Mouse (Mus musculus) lung, adult 18-20 months (tissue): ENCODE measurements at regions not wholly inside any gene's neighbourhood (a gene's known extent, or its start where the extent isn't known, plus 50 kb on each side); places are given as distances from the start of the nearest gene placed in this dataset.
A peak's percentile ranks its signal among the peaks of the same experiment; 100 is the strongest.

Experiments used
- DNase-seq, 2 experiments: peaks; one replicate each; pipeline ENCODE4 v3.0.0; 2022; ENCODE audit warnings: mixed read lengths in 2 of 2

- DNase-seq: no peak
Observed at GRCm38 (mm10) chr7:136383296-136383695, 511.1 kb upstream of the Mgmt start.

- DNase-seq: no peak
Observed at GRCm38 (mm10) chr7:136387736-136388135, 506.7 kb upstream of the Mgmt start.

GRCm38 (mm10) chr7:136390066-136390465, 504.3 kb upstream of the Mgmt start:
- no peak for DNase-seq

GRCm38 (mm10) chr7:136393454-136393853, 501.0 kb upstream of the Mgmt start:
- DNase-seq: no peak

- DNase-seq: no peak
Observed at GRCm38 (mm10) chr7:136395838-136396237, 498.6 kb upstream of the Mgmt start.

- no peak for DNase-seq
Observed at GRCm38 (mm10) chr7:136397101-136397500, 497.3 kb upstream of the Mgmt start.

- no peak for DNase-seq
Observed at GRCm38 (mm10) chr7:136402688-136403597, 491.5 kb upstream of the Mgmt start.

- DNase-seq: no peak
Observed at GRCm38 (mm10) chr7:136405391-136405790, 489.0 kb upstream of the Mgmt start.

GRCm38 (mm10) chr7:136406258-136407100, 487.9 kb upstream of the Mgmt start:
- DNase-seq: peak; percentile 16 to 17

- DNase-seq: no peak
Observed at GRCm38 (mm10) chr7:136414808-136415207, 479.6 kb upstream of the Mgmt start.

GRCm38 (mm10) chr7:136417327-136417726, 477.1 kb upstream of the Mgmt start:
- DNase-seq: no peak

- no peak for DNase-seq
Observed at GRCm38 (mm10) chr7:136423846-136424531, 470.4 kb upstream of the Mgmt start.

- no peak for DNase-seq
Observed at GRCm38 (mm10) chr7:136427164-136427563, 467.2 kb upstream of the Mgmt start.

GRCm38 (mm10) chr7:136430085-136431011, 464.1 kb upstream of the Mgmt start:
- DNase-seq: no peak

GRCm38 (mm10) chr7:136433699-136434098, 460.7 kb upstream of the Mgmt start:
- DNase-seq: no peak

GRCm38 (mm10) chr7:136434510-136434909, 459.9 kb upstream of the Mgmt start:
- no peak for DNase-seq

GRCm38 (mm10) chr7:136443436-136443835, 451.0 kb upstream of the Mgmt start:
- no peak for DNase-seq

GRCm38 (mm10) chr7:136445091-136445490, 449.3 kb upstream of the Mgmt start:
- DNase-seq: no peak

GRCm38 (mm10) chr7:136449286-136449685, 445.1 kb upstream of the Mgmt start:
- no peak for DNase-seq

GRCm38 (mm10) chr7:136451672-136452361, 442.6 kb upstream of the Mgmt start:
- no peak for DNase-seq

- DNase-seq: no peak
Observed at GRCm38 (mm10) chr7:136452561-136452960, 441.9 kb upstream of the Mgmt start.
